Mouse (Mus musculus) retina, embryonic 14.5 days (tissue): ENCODE data around the gene Pcdh15.

Experiments
- DNase-seq: peaks from one replicate; pipeline ENCODE4 v3.0.0-alpha.2; 2015; ENCODE audit warnings: low spot score

Pcdh15 gene

DNA sequence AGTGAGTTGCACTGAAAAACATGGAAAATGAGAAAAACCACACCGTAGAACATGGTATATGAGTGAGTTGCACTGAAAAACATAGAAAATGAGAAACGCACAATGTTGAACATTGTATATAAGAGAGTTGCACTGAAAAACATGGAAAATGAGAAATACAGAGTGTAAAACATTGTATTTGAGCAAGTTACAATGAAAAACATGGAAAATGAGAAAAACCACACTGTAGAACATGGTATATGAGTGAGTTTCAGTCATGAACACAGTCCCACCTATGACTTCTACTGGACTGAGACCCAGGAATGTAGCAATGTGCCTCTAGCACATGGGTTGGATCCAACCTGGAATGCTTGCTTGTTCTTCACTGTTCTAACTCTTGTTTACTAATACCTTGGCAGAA, 279.9 kb downstream of the Pcdh15 start:
- no peak for DNase-seq

DNA sequence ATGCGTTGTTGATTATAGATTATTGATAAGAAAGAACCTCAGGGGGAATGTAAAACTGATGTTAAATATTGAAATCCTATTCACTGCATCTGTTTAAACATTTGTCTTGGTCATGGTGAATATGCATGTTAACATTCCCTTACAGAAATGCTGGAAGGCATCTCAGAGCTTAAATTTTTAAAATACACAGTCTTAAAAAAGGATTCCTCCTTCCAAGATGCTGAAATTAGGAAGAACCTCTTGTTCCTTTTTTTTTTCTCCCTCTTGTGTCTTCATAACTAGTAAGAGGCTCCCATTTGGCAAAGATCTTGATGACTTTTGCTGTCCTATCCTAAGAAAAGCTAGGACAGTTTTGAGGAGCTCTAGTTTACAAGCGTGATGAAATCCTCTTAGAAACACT, 284.9 kb downstream of the Pcdh15 start:
- no peak for DNase-seq

DNA sequence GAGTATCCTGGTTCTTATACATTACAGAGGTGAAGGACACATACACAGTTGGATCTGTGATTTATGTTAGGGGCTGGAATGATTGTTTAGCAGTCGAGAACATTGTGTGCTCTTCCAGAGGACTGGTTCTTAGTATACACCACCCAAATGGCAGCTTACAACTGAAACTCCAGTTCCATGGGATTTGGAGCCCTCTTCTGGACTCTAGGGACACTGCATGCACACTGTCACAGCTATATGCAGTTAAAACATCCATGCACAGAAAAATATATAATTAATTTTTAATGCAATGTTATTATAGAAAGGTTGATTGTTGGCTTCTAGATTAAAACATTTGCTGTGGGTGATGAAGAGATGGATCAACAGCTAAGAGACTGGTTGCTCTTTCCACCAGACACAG, 301.3 kb downstream of the Pcdh15 start:
- DNase-seq = peak; percentile 38

DNA sequence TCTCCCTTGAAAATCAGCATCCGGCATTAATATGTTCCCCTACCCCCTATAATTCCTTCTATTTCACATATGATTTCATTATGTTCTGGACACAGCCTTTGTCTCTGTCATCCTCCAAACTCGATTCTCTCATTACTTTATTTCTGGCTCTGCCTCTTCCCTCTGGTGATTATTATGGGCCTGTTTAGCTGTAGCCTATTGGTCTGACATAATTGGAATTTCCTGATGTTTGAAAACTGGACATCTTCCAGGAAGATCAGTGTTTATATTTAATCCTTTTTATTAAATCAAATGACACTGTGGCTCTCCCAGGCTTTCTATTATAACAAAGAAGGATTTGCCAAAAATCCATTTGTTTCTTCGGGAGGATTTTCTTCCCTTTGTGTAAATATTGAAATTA, 326.3 kb downstream of the Pcdh15 start:
- DNase-seq = no peak

DNA sequence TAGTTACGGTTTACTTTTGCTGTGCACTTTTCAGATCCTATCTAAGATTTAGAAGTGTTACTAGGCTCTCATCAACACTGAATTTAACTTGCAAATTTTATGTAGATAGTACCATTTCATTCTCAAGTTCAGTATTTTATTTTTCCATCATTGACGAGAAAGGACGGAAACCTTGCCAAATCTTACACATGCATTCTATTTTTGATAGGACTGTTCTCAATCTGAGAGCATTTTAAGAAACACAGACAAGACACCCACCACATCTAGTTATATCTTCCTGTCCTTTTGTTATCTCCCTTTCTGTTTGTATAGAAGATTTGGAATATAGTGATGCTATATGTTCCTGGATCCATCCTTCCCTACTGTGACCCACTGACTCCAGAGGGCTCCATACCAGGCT, 332.2 kb downstream of the Pcdh15 start:
- DNase-seq = no peak

DNA sequence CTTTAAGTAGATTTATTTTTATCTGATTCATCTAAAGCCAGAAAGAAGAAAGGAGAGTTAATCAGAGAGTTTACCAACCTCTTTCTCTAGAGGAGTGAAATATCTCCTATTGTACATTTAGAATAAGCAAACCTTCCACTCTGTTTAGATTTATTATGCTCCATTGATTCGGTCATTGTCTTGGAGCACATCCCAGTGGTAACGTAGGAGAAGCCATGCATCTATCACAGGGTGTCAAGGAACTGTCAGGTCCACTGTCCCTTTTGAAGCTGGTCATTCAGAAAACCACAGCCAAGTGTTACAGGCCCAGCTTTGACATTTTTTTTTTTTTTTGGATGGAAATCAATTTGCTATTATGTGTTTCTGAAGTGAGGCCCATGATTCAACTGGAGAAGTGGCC, 384.9 kb downstream of the Pcdh15 start:
- peak; percentile 6 for DNase-seq

DNA sequence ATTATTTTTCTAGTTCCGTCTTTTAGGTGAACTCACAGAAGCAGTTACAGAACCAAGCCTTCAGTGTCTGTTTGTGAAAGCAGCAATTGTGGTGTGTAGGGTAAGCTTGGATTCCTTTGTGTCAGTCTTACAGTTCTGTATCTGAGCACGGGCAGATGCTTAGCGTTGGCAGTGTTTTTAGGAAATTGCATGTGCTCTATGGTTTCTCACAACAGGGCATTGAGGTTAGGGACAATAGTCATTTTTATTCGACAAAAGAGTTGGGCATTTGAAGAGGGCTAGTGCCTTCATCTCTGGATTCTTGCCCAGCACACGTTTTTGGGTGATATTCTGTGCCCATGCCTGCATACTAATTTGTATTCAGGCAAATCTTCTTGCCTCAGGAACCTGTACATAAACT, 392.5 kb downstream of the Pcdh15 start:
- DNase-seq = no peak

DNA sequence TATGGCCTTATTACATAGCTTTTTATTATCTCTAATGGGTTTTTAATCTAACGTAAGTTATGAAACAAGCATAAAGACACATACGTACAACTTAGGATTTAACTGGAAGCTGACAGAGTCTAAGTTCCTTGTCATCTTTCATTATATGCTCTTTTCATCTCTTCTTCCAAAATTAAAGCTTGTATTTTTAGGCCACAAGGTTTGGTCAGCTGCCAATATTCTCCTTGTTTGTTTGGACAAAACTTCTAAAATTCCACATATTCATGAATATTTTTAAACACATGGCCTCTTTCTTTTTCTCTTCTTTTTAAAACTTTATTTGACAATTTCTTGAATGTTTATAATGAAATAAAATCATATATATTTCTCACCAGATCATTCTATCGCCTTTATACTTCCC, 415.7 kb downstream of the Pcdh15 start:
- no peak for DNase-seq

DNA sequence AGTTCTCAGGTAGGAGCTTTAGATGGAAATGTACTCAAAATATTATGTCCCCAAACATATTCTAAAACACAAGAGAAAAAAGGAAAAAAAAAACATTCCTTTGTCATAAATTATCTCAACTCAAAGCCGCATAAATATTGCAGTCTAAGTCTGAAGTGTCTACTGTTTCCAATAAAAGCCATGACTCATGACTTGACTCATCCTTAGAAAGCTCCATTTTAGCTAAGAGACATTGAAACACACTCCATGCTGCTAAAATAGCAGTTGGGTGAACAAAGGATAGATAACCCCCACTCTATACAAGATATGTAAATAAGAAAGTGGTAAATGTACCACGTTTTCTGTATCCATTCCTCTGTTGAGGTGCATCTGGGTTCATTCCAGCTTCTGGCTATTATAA, 416.6 kb downstream of the Pcdh15 start:
- DNase-seq = no peak

DNA sequence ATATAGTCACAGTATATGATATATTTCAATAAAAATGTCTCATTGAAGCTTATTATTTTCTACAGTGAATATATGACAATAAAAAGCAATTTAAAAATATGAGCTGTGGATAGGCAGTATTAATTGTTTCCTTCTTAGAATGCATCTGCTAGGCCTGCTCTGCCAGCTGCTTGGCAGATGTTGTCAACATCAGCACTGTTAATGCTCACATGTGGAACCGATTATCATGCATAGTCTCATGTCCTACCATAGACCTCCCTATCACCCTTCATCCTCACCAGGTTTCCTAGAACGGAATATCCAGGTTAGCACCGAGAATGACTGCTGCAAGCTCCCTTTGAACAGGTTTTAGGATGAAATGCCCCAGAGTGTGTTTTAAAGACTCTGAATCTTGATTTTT, 420.3 kb downstream of the Pcdh15 start:
- DNase-seq = no peak

DNA sequence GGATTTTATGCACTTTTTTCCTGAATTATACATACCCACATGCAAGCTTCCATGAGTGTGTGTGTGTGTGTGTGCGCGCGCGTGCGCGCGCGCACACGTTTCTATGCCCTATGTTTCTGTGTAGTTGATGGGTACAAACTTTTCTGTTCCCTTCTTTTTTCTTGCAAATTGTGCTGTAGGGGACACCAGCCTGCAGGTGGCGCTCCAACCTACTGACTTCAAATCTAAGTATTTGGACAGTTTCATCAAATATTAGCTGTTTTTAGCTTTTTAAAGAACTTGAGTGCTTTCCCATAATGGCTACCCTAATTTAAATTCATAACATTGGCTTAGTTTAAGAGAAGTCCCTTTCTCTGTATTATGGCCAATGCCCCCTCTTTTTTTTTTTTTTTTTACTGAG, 453.7 kb downstream of the Pcdh15 start:
- no peak for DNase-seq

DNA sequence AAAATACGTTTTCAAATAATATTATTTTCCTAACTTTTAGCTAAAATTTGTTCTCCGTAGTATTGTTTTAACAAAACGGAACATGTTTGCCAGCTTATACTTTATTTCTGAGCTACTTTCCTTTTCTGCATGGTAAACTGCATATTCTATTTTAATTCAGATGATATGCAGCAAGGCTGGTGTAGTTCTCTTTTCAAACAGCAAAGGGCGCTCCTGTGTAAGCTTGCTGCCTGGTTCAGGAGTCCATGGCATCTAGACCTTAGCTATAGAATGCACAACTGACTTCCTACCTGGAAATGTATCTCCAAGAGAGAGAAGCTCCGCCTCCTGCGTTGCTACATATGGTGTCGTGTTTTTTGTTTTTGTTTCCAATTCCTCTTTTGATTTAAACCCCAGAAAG, 465.1 kb downstream of the Pcdh15 start:
- DNase-seq = peak; percentile 70

DNA sequence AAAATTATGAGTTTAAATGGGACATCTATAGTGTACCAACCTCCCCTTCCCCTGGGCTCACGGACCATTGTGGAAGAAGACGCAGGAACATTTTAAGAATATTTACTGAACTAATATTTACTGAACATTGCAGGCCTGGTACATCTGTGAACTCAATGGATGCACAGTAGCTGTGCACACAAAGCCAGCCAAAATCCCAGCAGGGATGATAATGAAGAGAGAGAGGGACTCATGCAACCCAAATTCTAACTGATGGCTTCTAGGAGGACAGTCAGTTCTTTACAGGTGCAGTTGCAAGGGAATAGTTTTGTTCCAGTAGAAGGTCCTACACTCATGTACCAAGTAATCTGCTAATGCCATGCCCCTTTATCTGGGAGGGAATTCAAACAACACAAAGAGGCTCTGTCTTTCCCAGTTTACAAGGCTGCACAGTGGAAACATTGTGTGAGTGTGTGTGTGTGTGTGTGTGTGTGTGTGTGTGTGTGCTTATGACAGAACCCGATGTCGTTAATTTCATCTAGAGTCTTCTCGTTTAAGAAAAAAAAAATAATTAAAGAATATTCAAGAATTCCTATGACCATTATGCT, 475.7 kb downstream of the Pcdh15 start:
- no peak for DNase-seq

DNA sequence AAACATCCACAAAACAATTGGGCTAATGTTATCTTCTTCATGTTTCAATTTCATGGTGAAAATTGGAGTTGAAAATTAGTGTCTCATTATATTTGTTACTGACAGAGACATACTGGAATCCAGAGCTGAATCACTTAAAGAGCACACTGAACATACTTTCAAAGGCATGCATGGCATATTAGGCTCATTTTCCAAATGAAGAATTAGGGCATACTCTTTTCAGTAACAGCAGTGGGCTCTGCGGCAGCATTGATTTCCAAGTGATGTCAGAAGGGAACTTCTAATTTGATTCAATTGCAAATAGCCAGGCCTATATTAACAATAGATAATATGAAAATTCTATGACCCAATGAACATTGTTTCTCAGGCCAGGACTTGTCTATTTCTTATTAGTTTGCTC, 568.4 kb downstream of the Pcdh15 start:
- peak; percentile 41 for DNase-seq

DNA sequence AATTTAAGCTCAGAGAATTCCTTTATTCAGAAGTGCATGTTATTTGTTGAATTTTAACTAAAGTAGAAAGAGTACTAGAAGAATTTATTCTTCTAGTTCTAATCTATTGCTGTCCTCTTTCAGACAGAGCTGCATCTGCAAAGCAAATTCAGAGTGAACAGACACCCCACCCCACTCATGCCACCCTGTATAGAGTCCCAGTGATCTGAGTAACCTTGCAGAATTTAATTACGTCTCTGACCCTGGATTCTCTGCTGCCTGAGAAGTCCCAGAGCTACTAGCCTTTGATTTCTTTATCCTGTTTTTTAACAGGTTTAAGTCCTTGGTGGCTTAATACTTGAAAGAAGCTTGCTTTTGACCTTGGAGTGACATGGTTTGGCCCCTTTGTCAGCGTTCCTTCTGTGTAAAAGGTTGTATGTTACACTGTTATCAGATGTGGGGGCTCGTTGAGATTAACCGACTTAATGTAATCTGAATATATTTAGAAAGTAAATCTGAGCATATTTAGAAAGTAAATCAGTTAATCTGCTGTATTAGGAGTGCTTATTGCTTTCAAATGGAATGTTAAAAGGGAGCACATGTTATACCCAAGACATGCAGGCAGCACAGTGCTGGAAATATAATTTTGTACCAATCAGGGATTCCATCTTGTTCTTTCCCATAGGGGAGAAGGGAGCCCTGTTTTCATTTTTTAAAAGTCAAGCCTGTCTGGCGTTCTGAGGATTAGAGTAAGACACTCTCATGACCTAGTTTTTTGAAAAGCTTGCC, 601.6 kb downstream of the Pcdh15 start:
- DNase-seq = no peak

DNA sequence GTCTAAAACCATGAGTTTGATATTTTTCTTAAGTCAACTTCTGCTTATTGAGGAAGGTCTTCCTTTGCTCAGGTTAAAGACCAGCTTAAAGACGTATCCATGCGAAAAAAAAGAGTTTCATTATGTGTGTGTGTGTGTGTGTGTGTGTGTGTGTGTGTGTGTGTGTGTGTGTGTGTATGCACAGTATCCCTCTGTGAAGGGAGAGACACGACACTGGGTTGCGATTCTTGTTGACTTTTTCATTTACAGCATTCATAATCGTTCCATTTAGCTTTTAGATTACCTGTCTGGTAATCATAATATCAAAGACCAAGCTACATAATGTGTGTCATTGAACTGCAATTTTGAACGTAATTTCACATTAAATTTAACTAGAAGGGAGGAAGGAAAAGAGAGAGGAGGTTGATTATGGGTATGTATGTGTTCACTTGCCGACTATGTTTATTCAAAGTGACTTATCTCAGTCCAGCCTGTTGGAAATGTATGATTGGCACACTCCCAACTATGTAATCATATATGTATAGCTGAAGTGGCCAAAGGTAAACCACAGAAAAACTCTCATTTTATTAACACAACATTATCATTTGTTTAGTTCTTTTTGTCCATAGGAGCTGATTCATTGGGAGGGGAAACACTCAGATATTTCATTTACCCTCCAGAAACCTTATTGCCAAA, 626.6 kb downstream of the Pcdh15 start:
- DNase-seq = no peak

DNA sequence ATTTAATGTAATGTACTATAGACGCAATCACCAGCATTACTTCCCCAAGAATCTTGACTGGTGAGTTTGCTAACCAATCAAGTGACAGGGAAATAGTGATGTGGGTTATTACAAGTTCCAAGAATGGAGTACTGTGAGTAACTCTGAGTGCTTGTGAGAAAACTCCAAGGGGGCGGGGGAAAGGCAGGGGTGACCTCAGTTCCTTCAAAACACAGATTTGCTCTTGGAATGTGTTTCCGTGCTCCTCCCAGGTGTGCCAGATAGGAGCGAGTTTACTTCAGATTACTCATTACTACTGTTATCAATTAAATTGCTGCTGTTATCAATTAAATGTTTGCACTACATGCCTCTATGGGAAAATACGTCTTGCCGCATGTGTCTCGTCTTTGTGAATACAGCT, 634.1 kb downstream of the Pcdh15 start:
- no peak for DNase-seq

DNA sequence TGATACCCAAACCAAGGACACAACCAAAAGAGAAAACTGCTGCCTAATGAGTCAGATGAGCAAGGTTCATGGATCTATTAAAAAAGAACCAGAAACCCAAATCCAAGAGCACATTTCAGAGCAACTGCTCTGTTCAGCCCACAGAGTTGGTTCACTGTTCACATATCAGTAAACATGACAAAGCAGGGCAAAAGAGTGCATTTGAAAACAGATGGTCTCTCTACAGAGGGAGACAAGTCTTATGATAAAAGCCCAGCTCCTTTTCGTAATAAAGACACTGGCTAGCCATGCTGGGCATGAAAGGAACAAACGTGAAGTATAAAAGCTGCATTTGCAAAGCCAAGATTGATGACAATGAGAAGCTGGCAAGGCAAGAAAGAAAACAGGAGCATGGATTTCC, 649.9 kb downstream of the Pcdh15 start:
- DNase-seq = no peak

DNA sequence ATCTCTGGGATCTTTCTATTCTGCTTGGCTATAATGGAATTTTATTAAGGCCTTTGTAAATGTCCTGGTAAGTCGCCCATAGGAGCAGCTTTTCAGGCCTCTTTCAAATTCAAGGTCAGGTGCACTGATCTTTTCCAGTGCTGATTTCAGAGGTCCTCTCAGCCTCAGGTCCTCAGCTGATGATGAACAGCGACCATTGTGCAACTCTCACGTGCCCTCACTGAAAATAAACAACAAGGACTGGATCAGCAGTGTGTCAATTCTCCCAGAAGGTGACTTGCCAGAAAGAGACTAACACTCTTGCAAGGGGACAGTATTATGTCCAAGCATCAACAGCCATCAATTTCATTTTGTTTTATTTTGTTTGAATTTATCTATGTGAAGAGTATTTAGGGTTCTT, 654.7 kb downstream of the Pcdh15 start:
- no peak for DNase-seq

DNA sequence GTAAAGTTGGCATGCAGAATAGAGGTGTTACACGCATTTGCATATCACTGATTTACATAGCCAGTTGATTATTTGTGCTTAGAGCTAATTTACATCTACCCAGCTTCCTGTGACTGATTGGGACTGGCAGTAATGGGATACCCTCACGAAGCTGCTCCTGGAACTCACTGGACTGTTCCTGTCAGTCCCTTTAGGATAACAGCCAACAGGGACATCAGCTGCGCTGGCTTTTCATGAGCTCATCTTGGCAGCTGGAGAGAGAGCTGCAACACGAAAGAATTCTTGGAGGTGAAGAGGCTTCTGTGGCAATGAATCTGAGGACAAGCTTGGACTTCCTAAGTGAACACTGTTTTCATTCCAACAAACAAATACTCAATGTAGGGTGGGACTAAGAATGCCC, 683.8 kb downstream of the Pcdh15 start:
- DNase-seq = no peak

DNA sequence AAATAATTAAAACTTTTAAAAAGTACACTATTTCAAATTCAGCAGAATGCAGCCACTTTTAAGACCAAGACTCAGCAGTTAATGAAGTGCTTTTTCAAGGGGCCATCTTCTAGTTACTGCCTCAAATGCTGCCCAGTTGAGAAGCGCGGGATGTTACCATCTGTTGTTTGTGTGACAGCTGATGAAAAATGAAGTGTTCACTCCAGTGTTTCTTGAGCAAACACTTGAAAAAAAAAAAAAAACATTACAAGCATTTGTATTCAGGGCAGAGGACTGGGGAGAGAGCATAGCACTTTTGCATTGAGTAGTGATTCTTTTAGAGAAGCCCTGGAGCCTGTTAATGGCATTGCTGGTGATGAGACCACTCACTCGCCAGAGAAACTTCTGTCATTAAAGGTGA, 689.0 kb downstream of the Pcdh15 start:
- DNase-seq = no peak

DNA sequence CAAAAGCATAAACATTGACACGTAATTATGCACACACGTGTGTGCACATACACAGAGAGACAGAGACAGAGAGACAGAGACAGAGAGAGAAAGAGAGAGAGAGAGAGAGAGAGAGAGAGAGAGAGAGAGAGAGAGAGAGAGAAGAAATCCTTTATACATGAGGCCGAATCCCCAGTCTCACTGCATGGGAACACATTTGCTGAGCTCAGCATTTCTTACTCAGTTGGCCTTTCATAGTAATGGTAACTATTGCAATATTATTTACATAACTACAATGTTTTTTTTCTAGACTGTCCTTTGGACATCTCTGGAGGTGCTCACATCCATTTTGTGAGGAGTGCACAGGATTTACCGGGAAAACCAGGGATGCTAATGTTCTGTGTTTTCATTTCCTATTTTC, 705.9 kb downstream of the Pcdh15 start:
- no peak for DNase-seq

DNA sequence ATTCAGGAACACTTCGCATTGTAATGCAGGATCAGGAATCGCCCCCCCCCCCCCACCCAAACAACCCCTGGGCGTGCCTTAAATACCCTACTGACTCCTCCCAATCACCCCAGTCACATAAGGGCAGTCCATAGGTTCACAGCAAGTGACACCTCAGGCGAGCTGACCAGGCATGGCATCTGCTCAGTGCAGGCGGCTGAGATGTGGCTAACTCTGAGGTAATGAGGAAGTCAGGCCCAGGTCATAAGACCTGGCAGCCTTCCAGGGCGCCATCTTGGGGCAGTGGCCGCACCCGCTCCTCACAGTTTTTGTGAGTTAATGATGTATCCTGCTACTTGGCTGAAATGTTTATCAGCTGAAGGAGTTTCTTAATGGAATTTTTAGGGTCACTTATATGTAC, 713.2 kb downstream of the Pcdh15 start:
- no peak for DNase-seq
